Mouse (Mus musculus) midbrain, embryonic 12.5 days (tissue): ENCODE results near the gene Olfr492. TPM values are rescaled to one million over a fixed set of nuclear protein-coding genes. Genes with fewer than 3 reads are reported as not detected.

Experiments
- ATAC-seq: fragments of 200-750 bp; cut with Nextera tagmentation; 2 replicates; pipeline ENCODE4 v1.8.0; 2017; ENCODE audit warnings: low read depth, moderate TSS enrichment, moderate library complexity; ENCODE audit not compliant: low FRiP score
- H3K27ac ChIP-seq: fragments of 300-500 bp; sonication (generic); replicated peaks from 2 replicates; pipeline ENCODE4 v1.5.1; 2016; ENCODE audit warnings: mild to moderate bottlenecking
- H3K27me3 ChIP-seq: fragments of 300-500 bp; sonication (generic); 2 replicates; pipeline ENCODE4 v1.6.1; 2016; ENCODE audit warnings: mild to moderate bottlenecking
- H3K36me3 ChIP-seq: fragments of 300-500 bp; sonication (generic); 2 replicates; pipeline ENCODE4 v1.6.1; 2016
- H3K4me1 ChIP-seq: fragments of 300-500 bp; sonication (generic); 2 replicates; pipeline ENCODE4 v1.6.1; 2016
- H3K4me2 ChIP-seq: fragments of 300-500 bp; sonication (generic); replicated peaks from 2 replicates; pipeline ENCODE4 v1.6.1; 2016; ENCODE audit warnings: mild to moderate bottlenecking, moderate library complexity
- H3K4me3 ChIP-seq: fragments of 300-500 bp; sonication (generic); 2 replicates; pipeline ENCODE4 v1.5.1; 2016; ENCODE audit warnings: mild to moderate bottlenecking
- H3K9ac ChIP-seq: fragments of 300-500 bp; sonication (generic); replicated peaks from 2 replicates; pipeline ENCODE4 v1.6.1; 2016; ENCODE audit warnings: mild to moderate bottlenecking, moderate library complexity
- H3K9me3 ChIP-seq: fragments of 300-500 bp; sonication (generic); 2 replicates; pipeline ENCODE4 v1.6.1; 2016; ENCODE audit warnings: mild to moderate bottlenecking
- WGBS: fragments of 180-500 bp; shearing (Covaris S2); methylation state at CpG from one replicate; pipeline ENCODE4 v1.1.7; 2016; 5-methylcytosine and 5-hydroxymethylcytosine counted together
- polyA plus RNA-seq: library from polyadenylated mRNA; unstranded; fragments of >200 nt; fragmentation: Nextera tagmentation; extraction: Ambion mirVana; gene quantifications from 2 replicates; pipeline ENCODE4 v1.2.1, GENCODE M21; 2016

The Olfr492 gene
- polyA plus RNA-seq = not detected in 2 replicates

DNA sequence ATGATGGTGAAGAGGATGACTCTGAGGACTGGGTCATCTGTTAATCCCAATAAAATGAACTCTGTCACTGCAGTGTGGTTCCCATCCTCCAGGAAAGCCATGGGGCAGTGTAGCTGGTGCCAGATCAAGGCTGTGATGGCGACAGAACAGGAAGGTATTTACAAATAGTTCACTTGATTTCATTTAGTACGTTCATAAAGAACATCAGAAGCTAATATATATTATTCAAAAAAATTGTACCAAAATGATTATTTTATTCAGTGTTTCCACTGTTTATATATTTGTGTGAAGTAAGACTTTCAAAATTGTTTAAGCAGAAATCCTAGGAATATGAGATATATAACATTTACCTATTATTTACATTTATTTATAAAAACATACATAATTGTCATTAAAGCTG, at the start of gene Olfr492:
Gene Olfr492 (minus strand): TSS at position 101 of the 400 bp plus-strand sequence.
- no peak within 1 kb of the TSS for H3K4me3 ChIP-seq
- H3K4me1 ChIP-seq = no peaks in the 10 kb centered on the region
- no peaks in the 10 kb centered on the region for H3K27me3 ChIP-seq
- H3K4me2 ChIP-seq = no peak within 1 kb of the TSS
- no peaks in the 10 kb centered on the region for H3K36me3 ChIP-seq
- ATAC-seq = no peak
- 81% methylated on average over 2 of the region's 2 CpGs for WGBS
- H3K27ac ChIP-seq = no peak within 1 kb of the TSS
- no peaks in the 10 kb centered on the region for H3K9me3 ChIP-seq
- no peak within 1 kb of the TSS for H3K9ac ChIP-seq

- WGBS = 84% methylated on average over 3 of the region's 3 CpGs
- H3K4me1 ChIP-seq = no peaks in the 10 kb centered on the region
- no peak within 1 kb of the TSS for H3K4me3 ChIP-seq
- ATAC-seq = no peak
- no peaks in the 10 kb centered on the region for H3K9me3 ChIP-seq
- no peak within 1 kb of the TSS for H3K9ac ChIP-seq
- no peaks in the 10 kb centered on the region for H3K27me3 ChIP-seq
- H3K27ac ChIP-seq = no peak within 1 kb of the TSS
- no peaks in the 10 kb centered on the region for H3K36me3 ChIP-seq
- H3K4me2 ChIP-seq = no peak within 1 kb of the TSS
Observed at GRCm38 (mm10) chr7:108365035-108365434, 41.6 kb upstream of the Olfr492 start, which contains the start of gene Olfr494. TSS of gene Olfr494 (plus strand) at chr7:108365335.

GRCm38 (mm10) chr7:108346879-108347278, 23.4 kb upstream of the Olfr492 start, which contains the start of gene Olfr493:
TSS of gene Olfr493 (minus strand) at chr7:108346979.
- H3K27ac ChIP-seq = no peak within 1 kb of the TSS
- H3K9me3 ChIP-seq = no peaks in the 10 kb centered on the region
- no peak within 1 kb of the TSS for H3K4me2 ChIP-seq
- no peaks in the 10 kb centered on the region for H3K4me1 ChIP-seq
- no peak within 1 kb of the TSS for H3K9ac ChIP-seq
- 72% methylated on average over 1 of the region's 1 CpGs for WGBS
- no peak within 1 kb of the TSS for H3K4me3 ChIP-seq
- no peaks in the 10 kb centered on the region for H3K36me3 ChIP-seq
- ATAC-seq = no peak
- H3K27me3 ChIP-seq = no peaks in the 10 kb centered on the region

- Histone ChIP-seq H3K27me3 (no peaks in the 10 kb centered on the region), H3K4me2 (no peak within 1 kb of the TSS), H3K4me1 (no peaks in the 10 kb centered on the region)
Observed at GRCm38 (mm10) chr7:108313151-108313550, 10.3 kb downstream of the Olfr492 start, which contains the start of gene Olfr491. TSS of gene Olfr491 (plus strand) at chr7:108313451.

GRCm38 (mm10) chr7:108288834-108289233, 34.6 kb downstream of the Olfr492 start, which contains the start of gene Olfr490:
TSS of gene Olfr490 (minus strand) at chr7:108288934.
- Histone ChIP-seq H3K36me3 (no peaks in the 10 kb centered on the region), H3K4me3 (no peak within 1 kb of the TSS), H3K9ac (no peak within 1 kb of the TSS), H3K9me3 (no peaks in the 10 kb centered on the region), H3K27me3 (no peaks in the 10 kb centered on the region), H3K27ac (no peak within 1 kb of the TSS), H3K4me1 (no peaks in the 10 kb centered on the region), H3K4me2 (no peak within 1 kb of the TSS)
- no peak for ATAC-seq

More at GRCm38 (mm10) chr7:108313151-108313550, 10.3 kb downstream of the Olfr492 start, which contains the start of gene Olfr491:
- no peaks in the 10 kb centered on the region for H3K9me3 ChIP-seq
- no peak for ATAC-seq
- H3K36me3 ChIP-seq = no peaks in the 10 kb centered on the region
- no peak within 1 kb of the TSS for H3K4me3 ChIP-seq
- no peak within 1 kb of the TSS for H3K9ac ChIP-seq
- 44% methylated on average over 1 of the region's 1 CpGs for WGBS
- no peak within 1 kb of the TSS for H3K27ac ChIP-seq

Other genes starting within 250 kb of the Olfr492 start
- gene Olfr481, start 243.8 kb downstream of the Olfr492 start, polyA plus RNA-seq = not detected in 2 replicates
- not detected in 2 replicates for gene Olfr482, start 226.1 kb downstream of the Olfr492 start, polyA plus RNA-seq
- not detected in 2 replicates for gene Olfr483, start 222.8 kb downstream of the Olfr492 start, polyA plus RNA-seq
- gene Olfr484, start 196.2 kb downstream of the Olfr492 start, polyA plus RNA-seq = not detected in 2 replicates
- 0.25 TPM in 1 of 2 replicates, not detected in the other for gene Olfr485, start 163.8 kb downstream of the Olfr492 start, polyA plus RNA-seq
- not detected in 2 replicates for gene Olfr486, start 150.9 kb downstream of the Olfr492 start, polyA plus RNA-seq
- gene Olfr487, start 109.0 kb downstream of the Olfr492 start, polyA plus RNA-seq = not detected in 2 replicates
- not detected in 2 replicates for gene Olfr488, start 65.3 kb downstream of the Olfr492 start, polyA plus RNA-seq
- gene Olfr490, start 34.7 kb downstream of the Olfr492 start, polyA plus RNA-seq = not detected in 2 replicates
- gene Olfr491, start 10.2 kb downstream of the Olfr492 start, polyA plus RNA-seq = not detected in 2 replicates
- gene Olfr493, start 23.3 kb upstream of the Olfr492 start, polyA plus RNA-seq = not detected in 2 replicates
- gene Olfr494, start 41.7 kb upstream of the Olfr492 start, polyA plus RNA-seq = not detected in 2 replicates
- gene Olfr495, start 69.5 kb upstream of the Olfr492 start, polyA plus RNA-seq = not detected in 2 replicates
- not detected in 2 replicates for gene Olfr497, start 96.7 kb upstream of the Olfr492 start, polyA plus RNA-seq
- gene Olfr498, start 141.7 kb upstream of the Olfr492 start, polyA plus RNA-seq = not detected in 2 replicates
- not detected in 2 replicates for gene Olfr502, start 201.4 kb upstream of the Olfr492 start, polyA plus RNA-seq
- not detected in 2 replicates for gene Olfr503, start 220.9 kb upstream of the Olfr492 start, polyA plus RNA-seq
- gene Olfr504, start 242.1 kb upstream of the Olfr492 start, polyA plus RNA-seq = not detected in 2 replicates